Mouse (Mus musculus) heart, postnatal 0 days (tissue): ENCODE measurements at regions not wholly inside any gene's neighbourhood (a gene's known extent, or its start where the extent isn't known, plus 50 kb on each side); places are given as distances from the start of the nearest gene placed in this dataset.

Experiments
- CTCF ChIP-seq: IDR thresholded peaks from 2 replicates; pipeline ENCODE4 v1.5.1; 2016; ENCODE audit warnings: antibody characterized with exemption, control low read depth, low read depth
- EP300 ChIP-seq: IDR thresholded peaks from 2 replicates; pipeline ENCODE4 v1.6.1; 2016; ENCODE audit warnings: antibody characterized with exemption, low read depth

GRCm38 (mm10) chr3:6887936-6888335 lies 267.7 kb upstream of the 1700008P02Rik start:
- TF ChIP-seq CTCF (no peak), EP300 (no peak)
